Comparison of ENCODE assay signal across 18 mouse cellular contexts in genomic region chr16:87134452-87134851, GRCm38 (mm10).
DNase-seq lines count a peak whose midpoint lies in the region; ATAC-seq and TF ChIP-seq lines count a peak whose summit lies in the region.
"Had no signal": no experiment of that assay in that cellular context is flagged by ENCODE, and none has a peak within 500 bp of the region (broad histone marks: within the 10 kb centered on the region; RNA-seq: fewer than 3 reads in every experiment).

No protein-coding gene starts in this region.

- H3K27ac ChIP-seq in liver, adult 2 months (replicated peaks; ENCODE audit: insufficient read depth, low read depth, low read length): no peak overlapping the region
- H3K27ac ChIP-seq in lung, postnatal 0 days (ENCODE audit: low read length): no peak overlapping the region

- H3K79me2 ChIP-seq in liver, adult 2 months (ENCODE audit: control insufficient read depth, insufficient read depth, low read length): no peaks in the 10 kb centered on the region

- H3K27me3 ChIP-seq in liver, adult 2 months (ENCODE audit: control insufficient read depth, insufficient read depth, low read length): no peaks in the 10 kb centered on the region
- H3K27me3 ChIP-seq in lung, postnatal 0 days (replicated peaks; ENCODE audit: insufficient read depth, low read length): no peaks in the 10 kb centered on the region
- H3K27me3 ChIP-seq: CH12.LX, Patski had no signal

- H3K9ac ChIP-seq in liver, adult 2 months (ENCODE audit: low read depth, low read length): no peak overlapping the region
- no peak overlapping the region for H3K9ac ChIP-seq in lung, postnatal 0 days (replicated peaks; ENCODE audit: low read depth)

- no peaks in the 10 kb centered on the region for H3K9me3 ChIP-seq in lung, postnatal 0 days (ENCODE audit: low read length)
- H3K9me3 ChIP-seq: G1E had no signal

- H3K36me3 ChIP-seq in liver, adult 2 months (ENCODE audit: control insufficient read depth, insufficient read depth, low read length): no peaks in the 10 kb centered on the region
- no peaks in the 10 kb centered on the region for H3K36me3 ChIP-seq in lung, postnatal 0 days (ENCODE audit: insufficient read depth, low read length)
- H3K36me3 ChIP-seq: G1E had no signal

- no peak overlapping the region for H3K4me3 ChIP-seq in liver, adult 2 months (ENCODE audit: insufficient read depth, low read depth, low read length)
- H3K4me3 ChIP-seq in lung, postnatal 0 days (ENCODE audit: low read depth, low read length): no peak overlapping the region

- peak; percentile 8 for DNase-seq in liver, adult 2 months (ENCODE audit: extremely low read depth, low read depth, low spot score)
- no peak for DNase-seq in liver
- DNase-seq in lung, postnatal 0 days (ENCODE audit: low spot score): peak; percentile 51
- no peak for DNase-seq in lung, postnatal 36 days
- DNase-seq: adrenal gland, adult 8-10 months; adrenal gland, postnatal 10 days; adrenal gland, postnatal 14 days; adrenal gland, postnatal 25 days; adrenal gland, postnatal 36 days; B cell, adult 2 months; cerebellum, adult 11 months; cerebellum, adult 11-12 months; cerebellum, adult 18-20 months had no signal

- no peak for TF ChIP-seq POLR2A in liver, adult 2 months (IDR thresholded peaks at IDR 0.05; ENCODE audit: extremely low read depth, insufficient read depth, low read length)

- TF ChIP-seq CTCF in liver, adult 2 months (IDR thresholded peaks at IDR 0.05; ENCODE audit: low read depth, low read length): no peak
- TF ChIP-seq CTCF in lung, postnatal 0 days (IDR thresholded peaks at IDR 0.05): no peak

- no peak overlapping the region for H3K4me2 ChIP-seq in lung, postnatal 0 days (replicated peaks; ENCODE audit: low read depth, low read length)

- TF ChIP-seq EP300 in lung, postnatal 0 days (IDR thresholded peaks at IDR 0.05): peak; percentile 88

- 0 out of 2 replicates have a peak, but pooled peaks have one; percentile 25 for ATAC-seq in lung, postnatal 0 days
- ATAC-seq: activated CD4-positive, CD25-positive, alpha-beta regulatory T cell, adult 4 months; CD4-positive, CD25-positive, alpha-beta regulatory T cell, adult 4 months; Patski had no signal

- no peaks in the 10 kb centered on the region for H3K4me1 ChIP-seq in liver, adult 2 months (ENCODE audit: control insufficient read depth, insufficient read depth, low read length)
- no peaks in the 10 kb centered on the region for H3K4me1 ChIP-seq in lung, postnatal 0 days (ENCODE audit: insufficient read depth, low read depth, low read length)

Comparison
In these comparisons a context has a peak if more than half of its experiments do, and no peak if none do; other contexts are left out.
1. DNase-seq: peak in liver, adult 2 months (single experiment) and lung, postnatal 0 days (single experiment); none in liver (single experiment) and lung, postnatal 36 days (single experiment).